Mouse (Mus musculus): Measurements from ENCODE around the gene Taf1d. TPM values are rescaled to one million over a fixed set of nuclear protein-coding genes. Genes with fewer than 3 reads are reported as not detected.
"Not testable (repeated sequence)": the region's sequence is repeated elsewhere in the genome, so short reads cannot be mapped to it uniquely, and the experiment has no call there.

Gene Taf1d
- total and polyA plus RNA-seq, 2 experiments = 6.8 to 179 TPM

- H3K4me1 ChIP-seq (ENCODE audit: control insufficient read depth, insufficient read depth, low read length) = peaks cover 5% of the 10 kb centered on the region
- H3K27ac ChIP-seq (replicated peaks; ENCODE audit: insufficient read depth, low read depth, low read length) = no peak overlapping the region
- no peaks in the 10 kb centered on the region for H3K27me3 ChIP-seq (ENCODE audit: control insufficient read depth, insufficient read depth, low read length)
- no peaks in the 10 kb centered on the region; the same call in 1 of the 2 replicates for H3K79me2 ChIP-seq (ENCODE audit: control insufficient read depth, insufficient read depth, low read length)
- no peak overlapping the region for H3K4me3 ChIP-seq (ENCODE audit: insufficient read depth, low read depth, low read length)
- 92% methylated on average over 2 of the region's 2 CpGs for WGBS
- DNase-seq (ENCODE audit: extremely low read depth, low read depth, low spot score) = no peak
- H3K36me3 ChIP-seq (ENCODE audit: control insufficient read depth, insufficient read depth, low read length) = peaks cover 71% of the 10 kb centered on the region
- H3K9ac ChIP-seq (ENCODE audit: low read depth, low read length) = no peak overlapping the region
- no peak for TF ChIP-seq POLR2A (IDR thresholded peaks at IDR 0.05; ENCODE audit: extremely low read depth, insufficient read depth, low read length)
- no peak for TF ChIP-seq CTCF (IDR thresholded peaks at IDR 0.05; ENCODE audit: low read depth, low read length)
Observed at GRCm38 (mm10) chr9:15312054-15312735, 6.2 kb downstream of the Taf1d start.

GRCm38 (mm10) chr9:15313633-15314032, 7.6 kb downstream of the Taf1d start:
- Histone ChIP-seq H3K27ac (replicated peaks; ENCODE audit: insufficient read depth, low read depth, low read length) (no peak overlapping the region), H3K79me2 (ENCODE audit: control insufficient read depth, insufficient read depth, low read length) (no peaks in the 10 kb centered on the region; the same call in 1 of the 2 replicates), H3K27me3 (ENCODE audit: control insufficient read depth, insufficient read depth, low read length) (no peaks in the 10 kb centered on the region), H3K4me1 (ENCODE audit: control insufficient read depth, insufficient read depth, low read length) (peaks cover 2% of the 10 kb centered on the region; the same call in 1 of the 2 replicates), H3K9ac (ENCODE audit: low read depth, low read length) (no peak overlapping the region), H3K4me3 (ENCODE audit: insufficient read depth, low read depth, low read length) (no peak overlapping the region), H3K36me3 (ENCODE audit: control insufficient read depth, insufficient read depth, low read length) (peaks cover 70% of the 10 kb centered on the region)
- DNase-seq (ENCODE audit: extremely low read depth, low read depth, low spot score) = no peak
- no peak for TF ChIP-seq POLR2A (IDR thresholded peaks at IDR 0.05; ENCODE audit: extremely low read depth, insufficient read depth, low read length)
- TF ChIP-seq CTCF (IDR thresholded peaks at IDR 0.05; ENCODE audit: low read depth, low read length) = no peak
- 91% methylated on average over 5 of the region's 5 CpGs for whole genome bisulfite sequencing

GRCm38 (mm10) chr9:15314619-15315018, 8.6 kb downstream of the Taf1d start:
- H3K79me2 ChIP-seq (ENCODE audit: control insufficient read depth, insufficient read depth, low read length) = no peaks in the 10 kb centered on the region
- no peak for DNase-seq (ENCODE audit: extremely low read depth, low read depth, low spot score)
- no peak overlapping the region for H3K27ac ChIP-seq (replicated peaks; ENCODE audit: insufficient read depth, low read depth, low read length)
- H3K4me1 ChIP-seq (ENCODE audit: control insufficient read depth, insufficient read depth, low read length) = no peaks in the 10 kb centered on the region
- TF ChIP-seq CTCF (IDR thresholded peaks at IDR 0.05; ENCODE audit: low read depth, low read length) = no peak
- no peaks in the 10 kb centered on the region for H3K27me3 ChIP-seq (ENCODE audit: control insufficient read depth, insufficient read depth, low read length)
- 93% methylated on average over 1 of the region's 1 CpGs for WGBS
- no peak overlapping the region for H3K4me3 ChIP-seq (ENCODE audit: insufficient read depth, low read depth, low read length)
- H3K9ac ChIP-seq (ENCODE audit: low read depth, low read length) = no peak overlapping the region
- H3K36me3 ChIP-seq (ENCODE audit: control insufficient read depth, insufficient read depth, low read length) = peaks cover 61% of the 10 kb centered on the region

GRCm38 (mm10) chr9:15316296-15316695, 10.3 kb downstream of the Taf1d start:
- H3K4me1 ChIP-seq (ENCODE audit: control insufficient read depth, insufficient read depth, low read length); H3K4me3 ChIP-seq (ENCODE audit: insufficient read depth, low read depth, low read length); H3K9ac ChIP-seq (ENCODE audit: low read depth, low read length); H3K27me3 ChIP-seq (ENCODE audit: control insufficient read depth, insufficient read depth, low read length); DNase-seq (ENCODE audit: extremely low read depth, low read depth, low spot score); H3K27ac ChIP-seq (replicated peaks; ENCODE audit: insufficient read depth, low read depth, low read length); H3K79me2 ChIP-seq (ENCODE audit: control insufficient read depth, insufficient read depth, low read length): not testable (repeated sequence)
- WGBS = 100% methylated on average over 2 of the region's 2 CpGs
- H3K36me3 ChIP-seq (ENCODE audit: control insufficient read depth, insufficient read depth, low read length) = peaks cover 47% of the 10 kb centered on the region

GRCm38 (mm10) chr9:15317223-15318169, 11.5 kb downstream of the Taf1d start:
- Histone ChIP-seq H3K4me3 (ENCODE audit: insufficient read depth, low read depth, low read length) (no peak overlapping the region), H3K9ac (ENCODE audit: low read depth, low read length) (no peak overlapping the region), H3K4me1 (ENCODE audit: control insufficient read depth, insufficient read depth, low read length) (no peaks in the 10 kb centered on the region), H3K27ac (replicated peaks; ENCODE audit: insufficient read depth, low read depth, low read length) (no peak overlapping the region), H3K36me3 (ENCODE audit: control insufficient read depth, insufficient read depth, low read length) (peaks cover 42% of the 10 kb centered on the region), H3K79me2 (ENCODE audit: control insufficient read depth, insufficient read depth, low read length) (no peaks in the 10 kb centered on the region), H3K27me3 (ENCODE audit: control insufficient read depth, insufficient read depth, low read length) (no peaks in the 10 kb centered on the region)
- TF ChIP-seq POLR2A (IDR thresholded peaks at IDR 0.05; ENCODE audit: extremely low read depth, insufficient read depth, low read length) = no peak
- no peak for TF ChIP-seq CTCF (IDR thresholded peaks at IDR 0.05; ENCODE audit: low read depth, low read length)
- WGBS = 78% methylated on average over 5 of the region's 5 CpGs
- DNase-seq (ENCODE audit: extremely low read depth, low read depth, low spot score) = no peak

All from liver, adult 2 months (tissue).